Mouse (Mus musculus): ENCODE results near the gene Pctp. TPM values are rescaled to one million over a fixed set of nuclear protein-coding genes. Genes with fewer than 3 reads are reported as not detected.

Gene Pctp
- polyA plus RNA-seq, 1 experiment from 2014 or later: 11.1 TPM

DNA sequence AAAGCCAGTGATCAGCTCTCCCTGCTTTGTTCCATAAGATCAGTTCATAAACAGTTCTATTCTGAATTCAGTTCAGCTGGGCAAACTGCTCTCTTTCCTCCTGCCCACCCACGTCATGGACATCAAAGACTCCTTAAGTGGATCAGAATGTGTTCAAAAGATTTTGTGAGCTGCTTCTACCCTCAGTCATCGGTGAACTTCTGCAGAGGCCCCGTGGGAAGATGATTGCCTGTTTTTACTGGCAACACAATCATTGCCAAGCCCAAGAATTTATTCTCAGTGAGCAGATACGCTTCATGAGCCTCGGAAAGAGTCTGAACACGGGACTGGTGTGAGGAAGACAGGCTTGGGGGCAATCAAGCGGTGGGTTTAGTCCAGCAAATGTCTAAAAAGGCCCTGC, 24.5 kb upstream of the Pctp start:
- peaks cover 6% of the 10 kb centered on the region for H3K4me1 ChIP-seq (ENCODE audit: control insufficient read depth, insufficient read depth, low read length)
- 39% methylated on average over 7 of the region's 7 CpGs for WGBS
- H3K27me3 ChIP-seq (ENCODE audit: control insufficient read depth, insufficient read depth, low read length): peaks cover 5% of the 10 kb centered on the region; the same call in 1 of the 2 replicates
- no peak overlapping the region for H3K9ac ChIP-seq (ENCODE audit: low read length)
- ATAC-seq (ENCODE audit: insufficient number of reproducible peaks, low FRiP score, low TSS enrichment, low read depth) (no peak), DNase-seq (ENCODE audit: low spot score) (no peak)
- H3K36me3 ChIP-seq (ENCODE audit: control insufficient read depth, insufficient read depth, low read length): no peaks in the 10 kb centered on the region
- no peak overlapping the region for H3K4me3 ChIP-seq (ENCODE audit: low read depth, low read length)
- no peak overlapping the region for H3K27ac ChIP-seq (replicated peaks; ENCODE audit: low read depth, low read length)
- no peaks in the 10 kb centered on the region for H3K9me3 ChIP-seq (ENCODE audit: control insufficient read depth, low read length)
- no peak overlapping the region for H3K4me2 ChIP-seq (ENCODE audit: low read depth, severe bottlenecking)

DNA sequence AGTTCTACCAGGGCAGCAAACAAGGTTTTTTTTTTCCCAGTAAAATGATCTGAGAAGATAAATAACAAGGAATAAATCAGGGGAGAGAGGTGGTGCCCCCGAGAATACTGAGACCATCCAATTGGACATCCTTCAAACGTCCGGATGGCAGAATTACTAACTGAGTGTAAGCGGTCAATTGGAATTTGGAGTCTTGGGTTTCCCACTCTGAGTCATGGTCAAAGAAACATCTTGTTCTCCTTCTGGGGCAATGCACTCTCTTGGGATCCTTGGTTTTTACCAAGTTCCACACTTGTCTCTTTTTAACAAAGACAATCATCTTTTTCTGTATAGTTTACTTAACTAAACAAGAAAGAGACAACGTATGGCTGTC, 24.1 kb upstream of the Pctp start:
- H3K27ac ChIP-seq (replicated peaks; ENCODE audit: low read depth, low read length): no peak overlapping the region
- ATAC-seq (ENCODE audit: insufficient number of reproducible peaks, low FRiP score, low TSS enrichment, low read depth) (no peak), DNase-seq (ENCODE audit: low spot score) (no peak)
- H3K9me3 ChIP-seq (ENCODE audit: control insufficient read depth, low read length): no peaks in the 10 kb centered on the region
- no peak overlapping the region for H3K4me2 ChIP-seq (ENCODE audit: low read depth, severe bottlenecking)
- H3K4me3 ChIP-seq (ENCODE audit: low read depth, low read length): no peak overlapping the region
- peaks cover 1% of the 10 kb centered on the region; the same call in 1 of the 2 replicates for H3K27me3 ChIP-seq (ENCODE audit: control insufficient read depth, insufficient read depth, low read length)
- no peaks in the 10 kb centered on the region for H3K36me3 ChIP-seq (ENCODE audit: control insufficient read depth, insufficient read depth, low read length)
- H3K9ac ChIP-seq (ENCODE audit: low read length): no peak overlapping the region
- WGBS: 63% methylated on average over 5 of the region's 5 CpGs
- peaks cover 6% of the 10 kb centered on the region for H3K4me1 ChIP-seq (ENCODE audit: control insufficient read depth, insufficient read depth, low read length)

DNA sequence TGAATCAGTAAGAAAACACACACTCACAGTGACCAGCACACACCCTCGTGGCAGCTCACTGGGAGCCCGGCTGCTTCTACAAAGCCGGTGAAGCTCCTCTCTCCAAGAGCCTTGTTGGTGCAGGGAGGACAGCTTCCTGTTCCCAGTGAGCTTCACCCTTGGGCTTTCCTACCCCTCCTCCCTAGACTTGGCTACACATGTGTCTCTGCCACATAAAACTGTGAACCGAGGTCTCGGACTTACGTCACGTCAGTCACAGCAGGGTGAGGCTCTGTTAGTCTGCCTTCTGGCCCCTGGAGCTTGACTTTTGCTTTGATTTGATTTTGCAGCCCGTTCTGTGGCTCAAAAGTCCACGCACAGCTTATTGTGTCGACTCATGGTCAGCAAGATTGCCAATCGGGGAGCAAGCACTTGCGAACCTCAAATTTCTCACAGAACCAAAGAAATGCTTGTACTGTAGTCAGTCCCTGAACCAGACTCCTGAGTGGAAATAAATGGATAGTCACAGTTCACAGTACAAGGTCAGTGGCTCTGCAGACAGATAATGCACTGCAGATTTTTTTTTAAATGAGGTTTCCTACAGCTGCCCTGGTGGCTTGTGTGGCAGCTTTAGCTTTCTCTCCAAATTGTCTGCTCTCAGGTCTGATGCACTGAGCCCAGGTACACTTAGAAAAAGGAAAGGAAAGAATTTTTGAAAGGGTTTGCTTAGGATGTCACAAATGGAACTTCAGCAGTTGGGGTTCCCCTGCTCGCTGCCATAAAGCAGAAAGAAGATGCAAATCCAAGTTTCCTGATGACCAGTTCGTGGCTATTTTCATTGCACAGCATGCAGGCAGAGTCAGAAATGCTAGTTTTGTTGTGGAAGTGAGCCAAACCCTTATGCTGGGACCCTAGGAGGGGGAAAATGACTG, 23.5 kb upstream of the Pctp start:
- Histone ChIP-seq H3K4me3 (ENCODE audit: low read depth, low read length) (no peak overlapping the region), H3K27ac (replicated peaks; ENCODE audit: low read depth, low read length) (no peak overlapping the region), H3K27me3 (ENCODE audit: control insufficient read depth, insufficient read depth, low read length) (no peaks in the 10 kb centered on the region), H3K4me1 (ENCODE audit: control insufficient read depth, insufficient read depth, low read length) (peaks cover 5% of the 10 kb centered on the region), H3K9ac (ENCODE audit: low read length) (no peak overlapping the region), H3K4me2 (ENCODE audit: low read depth, severe bottlenecking) (no peak overlapping the region), H3K36me3 (ENCODE audit: control insufficient read depth, insufficient read depth, low read length) (no peaks in the 10 kb centered on the region), H3K9me3 (ENCODE audit: control insufficient read depth, low read length) (no peaks in the 10 kb centered on the region)
- no peak for ATAC-seq (ENCODE audit: insufficient number of reproducible peaks, low FRiP score, low TSS enrichment, low read depth)
- no peak for DNase-seq (ENCODE audit: low spot score)
- 47% methylated on average over 14 of the region's 14 CpGs for WGBS

DNA sequence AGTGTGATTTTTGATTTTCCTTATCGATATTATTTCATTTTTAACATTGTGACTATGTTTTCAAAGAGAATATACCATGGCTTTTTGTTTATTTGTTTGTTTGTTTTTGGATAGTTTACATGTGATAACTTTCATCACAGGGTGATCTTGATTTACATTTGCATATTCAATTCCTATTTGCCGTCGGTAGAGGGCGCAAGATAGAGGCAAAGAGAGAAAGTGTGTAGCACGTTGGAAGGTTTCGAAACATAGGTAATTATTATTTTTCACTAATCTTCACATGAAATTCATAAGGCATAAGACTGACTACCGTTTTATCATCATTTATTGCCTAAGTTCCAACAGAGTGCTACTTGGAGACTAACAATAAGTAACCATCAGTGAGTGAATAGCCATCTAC, 16.5 kb upstream of the Pctp start:
- no peak overlapping the region for H3K9ac ChIP-seq (ENCODE audit: low read length)
- no peaks in the 10 kb centered on the region for H3K4me1 ChIP-seq (ENCODE audit: control insufficient read depth, insufficient read depth, low read length)
- H3K4me3 ChIP-seq (ENCODE audit: low read depth, low read length): no peak overlapping the region
- no peaks in the 10 kb centered on the region for H3K9me3 ChIP-seq (ENCODE audit: control insufficient read depth, low read length)
- DNase-seq (ENCODE audit: low spot score) (peak; percentile 40), ATAC-seq (ENCODE audit: insufficient number of reproducible peaks, low FRiP score, low TSS enrichment, low read depth) (no peak)
- H3K27ac ChIP-seq (replicated peaks; ENCODE audit: low read depth, low read length): no peak overlapping the region
- H3K27me3 ChIP-seq (ENCODE audit: control insufficient read depth, insufficient read depth, low read length): no peaks in the 10 kb centered on the region
- no peak overlapping the region for H3K4me2 ChIP-seq (ENCODE audit: low read depth, severe bottlenecking)
- WGBS: 20% methylated on average over 7 of the region's 7 CpGs
- H3K36me3 ChIP-seq (ENCODE audit: control insufficient read depth, insufficient read depth, low read length): no peaks in the 10 kb centered on the region

DNA sequence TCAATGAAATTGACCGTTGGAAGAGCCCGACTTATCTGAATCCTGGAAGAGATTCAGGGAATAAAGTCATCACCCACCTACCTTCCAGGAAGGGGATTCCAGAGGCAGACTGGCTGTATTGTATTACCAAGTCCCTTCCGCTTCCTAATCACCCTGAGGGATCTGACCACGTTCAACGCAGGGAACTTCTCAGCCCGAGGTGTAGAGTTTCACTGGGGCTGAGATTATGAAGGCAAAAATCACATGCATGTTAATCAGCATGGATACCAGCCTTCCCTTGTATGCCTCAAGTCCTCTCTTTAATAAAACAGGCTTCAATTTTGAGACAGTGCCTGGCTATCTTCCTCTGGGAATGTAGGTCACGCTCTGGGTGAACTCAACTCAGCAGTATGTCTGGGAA, 12.6 kb upstream of the Pctp start:
- WGBS: 39% methylated on average over 7 of the region's 7 CpGs
- no peaks in the 10 kb centered on the region for H3K4me1 ChIP-seq (ENCODE audit: control insufficient read depth, insufficient read depth, low read length)
- H3K4me3 ChIP-seq (ENCODE audit: low read depth, low read length): no peak overlapping the region
- DNase-seq (ENCODE audit: low spot score): no peak
- no peak overlapping the region for H3K27ac ChIP-seq (replicated peaks; ENCODE audit: low read depth, low read length)
- no peak overlapping the region for H3K4me2 ChIP-seq (ENCODE audit: low read depth, severe bottlenecking)
- H3K36me3 ChIP-seq (ENCODE audit: control insufficient read depth, insufficient read depth, low read length): no peaks in the 10 kb centered on the region
- no peaks in the 10 kb centered on the region for H3K27me3 ChIP-seq (ENCODE audit: control insufficient read depth, insufficient read depth, low read length)
- H3K9me3 ChIP-seq (ENCODE audit: control insufficient read depth, low read length): no peaks in the 10 kb centered on the region
- no peak for ATAC-seq (ENCODE audit: insufficient number of reproducible peaks, low FRiP score, low TSS enrichment, low read depth)
- no peak overlapping the region for H3K9ac ChIP-seq (ENCODE audit: low read length)

DNA sequence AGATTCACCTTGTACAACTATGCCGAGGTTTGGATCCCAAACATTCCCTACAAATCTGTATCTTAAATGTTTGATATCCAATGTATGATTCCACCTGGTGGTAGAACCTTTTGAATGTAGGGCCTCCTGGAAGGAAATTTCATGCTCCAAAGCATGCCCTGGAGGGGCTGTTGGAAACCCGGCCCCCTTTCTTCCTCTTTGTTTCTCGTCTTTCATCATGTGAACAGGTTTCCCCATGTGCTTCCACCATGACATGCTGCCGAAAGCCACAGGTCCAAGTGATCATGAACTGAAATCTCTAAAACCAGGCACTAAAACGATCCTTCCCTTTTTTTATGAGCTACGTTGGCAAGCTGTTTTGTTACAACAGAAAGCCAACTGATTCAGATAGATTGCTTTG, 11.0 kb upstream of the Pctp start:
- Histone ChIP-seq H3K36me3 (ENCODE audit: control insufficient read depth, insufficient read depth, low read length) (no peaks in the 10 kb centered on the region), H3K9me3 (ENCODE audit: control insufficient read depth, low read length) (no peaks in the 10 kb centered on the region), H3K27me3 (ENCODE audit: control insufficient read depth, insufficient read depth, low read length) (no peaks in the 10 kb centered on the region), H3K27ac (replicated peaks; ENCODE audit: low read depth, low read length) (no peak overlapping the region), H3K9ac (ENCODE audit: low read length) (no peak overlapping the region), H3K4me1 (ENCODE audit: control insufficient read depth, insufficient read depth, low read length) (no peaks in the 10 kb centered on the region), H3K4me3 (ENCODE audit: low read depth, low read length) (no peak overlapping the region), H3K4me2 (ENCODE audit: low read depth, severe bottlenecking) (no peak overlapping the region)
- ATAC-seq (ENCODE audit: insufficient number of reproducible peaks, low FRiP score, low TSS enrichment, low read depth): no peak
- 82% methylated on average over 6 of the region's 6 CpGs for WGBS
- DNase-seq (ENCODE audit: low spot score): no peak

DNA sequence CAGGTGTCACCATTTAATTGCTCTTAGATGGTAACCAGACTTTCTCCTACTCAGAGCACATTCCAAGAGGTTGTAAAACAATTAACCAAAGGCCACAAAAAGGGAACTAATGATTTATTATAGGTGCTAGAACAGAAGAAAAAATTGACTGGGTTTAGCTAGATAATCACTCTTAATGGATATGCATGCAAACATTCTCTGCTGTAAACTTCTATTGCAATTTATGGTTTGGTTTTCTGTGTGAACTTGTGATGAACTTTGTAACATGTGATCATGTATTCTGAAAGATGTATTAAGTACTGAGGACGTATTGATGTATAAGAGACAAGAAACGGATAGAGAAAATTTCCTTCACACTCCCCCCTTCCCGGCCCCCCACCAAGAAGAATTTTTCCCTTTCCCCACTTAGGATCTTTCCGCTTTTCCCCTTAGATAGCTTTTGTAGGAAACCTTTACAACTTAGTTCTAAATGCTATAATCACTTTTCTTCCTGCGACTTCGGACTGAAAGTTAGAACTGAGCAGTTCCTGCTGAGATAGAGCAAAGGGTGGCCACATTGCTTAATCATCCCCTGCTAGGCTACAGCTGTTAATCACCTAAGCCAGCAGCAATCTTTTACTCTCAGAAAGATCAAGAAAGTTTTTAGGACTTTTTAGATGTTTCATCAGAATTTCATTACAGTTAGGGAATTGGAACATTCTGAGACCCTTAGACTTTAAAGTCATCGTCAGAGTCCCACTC, 5.3 kb upstream of the Pctp start:
- DNase-seq (ENCODE audit: low spot score) (no peak), ATAC-seq (ENCODE audit: insufficient number of reproducible peaks, low FRiP score, low TSS enrichment, low read depth) (no peak)
- Histone ChIP-seq H3K4me2 (ENCODE audit: low read depth, severe bottlenecking) (no peak overlapping the region), H3K27me3 (ENCODE audit: control insufficient read depth, insufficient read depth, low read length) (no peaks in the 10 kb centered on the region), H3K9ac (ENCODE audit: low read length) (no peak overlapping the region), H3K9me3 (ENCODE audit: control insufficient read depth, low read length) (no peaks in the 10 kb centered on the region), H3K36me3 (ENCODE audit: control insufficient read depth, insufficient read depth, low read length) (no peaks in the 10 kb centered on the region), H3K4me3 (ENCODE audit: low read depth, low read length) (no peak overlapping the region), H3K27ac (replicated peaks; ENCODE audit: low read depth, low read length) (no peak overlapping the region), H3K4me1 (ENCODE audit: control insufficient read depth, insufficient read depth, low read length) (no peaks in the 10 kb centered on the region)
- 6% methylated on average over 7 of the region's 7 CpGs for WGBS

DNA sequence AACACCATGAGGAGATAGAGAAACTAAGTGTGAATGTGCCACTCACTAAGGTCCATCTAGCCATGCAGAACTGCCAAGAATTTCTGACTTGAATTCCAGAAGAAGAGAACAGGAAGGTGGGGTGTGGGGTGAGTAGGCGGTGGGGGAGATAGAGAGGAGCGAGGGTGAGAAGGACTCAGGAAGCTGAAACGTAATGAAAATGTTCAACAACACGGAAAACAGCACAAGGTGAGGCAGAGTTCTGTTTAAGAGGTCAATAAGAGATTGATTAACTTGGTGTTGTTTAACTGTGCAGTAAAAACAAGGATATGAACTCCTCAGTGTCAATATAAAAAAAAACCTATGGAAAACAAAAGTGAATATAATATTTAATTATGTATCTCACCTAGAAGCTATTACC, 3.4 kb upstream of the Pctp start:
- ATAC-seq (ENCODE audit: insufficient number of reproducible peaks, low FRiP score, low TSS enrichment, low read depth) (no peak), DNase-seq (ENCODE audit: low spot score) (no peak)
- Histone ChIP-seq H3K9ac (ENCODE audit: low read length) (no peak overlapping the region), H3K36me3 (ENCODE audit: control insufficient read depth, insufficient read depth, low read length) (no peaks in the 10 kb centered on the region), H3K4me1 (ENCODE audit: control insufficient read depth, insufficient read depth, low read length) (no peaks in the 10 kb centered on the region), H3K27me3 (ENCODE audit: control insufficient read depth, insufficient read depth, low read length) (no peaks in the 10 kb centered on the region), H3K4me2 (ENCODE audit: low read depth, severe bottlenecking) (no peak overlapping the region), H3K4me3 (ENCODE audit: low read depth, low read length) (no peak overlapping the region), H3K27ac (replicated peaks; ENCODE audit: low read depth, low read length) (no peak overlapping the region), H3K9me3 (ENCODE audit: control insufficient read depth, low read length) (no peaks in the 10 kb centered on the region)
- 44% methylated on average over 4 of the region's 4 CpGs for WGBS
